Mouse (Mus musculus): Measurements from ENCODE around the gene Jakmip3.

GRCm38 (mm10) chr7:139103960-139104381 lies 163.4 kb downstream of the Jakmip3 start:
- no peak for TF ChIP-seq POLR2A (IDR thresholded peaks at IDR 0.05; ENCODE audit: borderline replicate concordance, low read depth, low read length)
- TF ChIP-seq CTCF (IDR thresholded peaks at IDR 0.05; ENCODE audit: low read depth, low read length) = no peak

Measured in bone marrow macrophage, adult 2 months (primary cell).